Mouse (Mus musculus) left cerebral cortex, adult 18-20 months (tissue): ENCODE data around the gene Rimbp2. TPM values are rescaled to one million over a fixed set of nuclear protein-coding genes. Genes with fewer than 3 reads are reported as not detected.
"Not testable (repeated sequence)": the region's sequence is repeated elsewhere in the genome, so short reads cannot be mapped to it uniquely, and the experiment has no call there.

Experiments used
- DNase-seq, 2 experiments: peaks; one replicate each; pipeline ENCODE4 v3.0.0; 2021 to 2022; ENCODE audit warnings: low spot score in 2 of 2, mixed read lengths in 1 of 2
- total RNA-seq, 2 experiments: library from RNA; stranded (reverse); gene quantifications; 2 replicates each; pipeline ENCODE4 v1.2.3; 2021

Gene Rimbp2
- total RNA-seq, 2 experiments from 2014 or later, result 124 to 128 TPM

DNA sequence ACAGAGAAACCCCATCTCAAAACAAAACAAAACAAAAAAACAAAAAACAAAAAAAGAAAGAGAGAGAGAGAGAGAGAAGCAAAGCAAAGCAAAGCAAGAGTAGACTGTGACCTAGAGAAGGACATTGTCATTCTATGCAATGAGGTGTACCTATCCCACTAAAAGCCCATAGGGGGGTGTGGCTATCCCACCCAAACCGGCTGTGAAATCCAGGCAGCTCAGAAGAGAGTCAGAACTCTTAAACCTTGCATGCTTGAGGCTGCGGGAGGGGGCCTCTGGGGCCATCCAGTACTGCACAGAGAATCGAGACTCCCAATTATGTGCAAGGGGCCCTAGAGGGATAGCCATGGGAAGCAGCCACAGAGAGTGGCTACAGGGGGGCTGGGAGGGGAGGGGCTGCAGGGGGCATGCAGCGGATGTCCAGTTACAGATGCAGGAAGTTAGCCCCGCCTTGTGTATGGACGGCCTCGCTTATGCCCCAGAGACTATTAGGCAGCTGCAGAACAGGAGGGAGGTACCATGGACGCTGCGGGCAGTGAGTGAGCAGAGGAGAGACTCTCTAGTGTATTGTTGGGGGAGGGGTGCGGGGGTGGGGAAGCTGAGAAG lies 184.2 kb downstream of the Rimbp2 start:
- no peak for DNase-seq

DNA sequence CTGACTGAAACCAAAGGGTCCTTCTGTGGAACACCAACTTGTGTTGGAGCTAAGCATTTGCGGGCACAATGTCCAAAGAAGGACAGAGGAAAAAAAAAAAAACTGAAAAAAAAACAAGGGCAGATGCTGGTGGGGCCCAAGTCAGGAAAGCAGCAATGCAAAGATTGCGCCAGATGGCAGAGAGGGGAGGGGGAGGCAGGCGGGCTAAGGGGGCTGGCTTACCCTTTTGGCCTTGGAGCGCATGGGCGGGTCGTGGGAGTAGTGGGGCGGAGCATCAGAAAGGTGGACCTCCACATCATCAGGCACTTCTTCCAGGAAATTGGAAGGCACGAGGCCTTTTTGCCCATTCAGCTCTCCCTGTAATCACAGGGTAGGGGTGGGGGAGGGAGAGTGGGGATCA lies 192.2 kb downstream of the Rimbp2 start:
- DNase-seq, result no peak

DNA sequence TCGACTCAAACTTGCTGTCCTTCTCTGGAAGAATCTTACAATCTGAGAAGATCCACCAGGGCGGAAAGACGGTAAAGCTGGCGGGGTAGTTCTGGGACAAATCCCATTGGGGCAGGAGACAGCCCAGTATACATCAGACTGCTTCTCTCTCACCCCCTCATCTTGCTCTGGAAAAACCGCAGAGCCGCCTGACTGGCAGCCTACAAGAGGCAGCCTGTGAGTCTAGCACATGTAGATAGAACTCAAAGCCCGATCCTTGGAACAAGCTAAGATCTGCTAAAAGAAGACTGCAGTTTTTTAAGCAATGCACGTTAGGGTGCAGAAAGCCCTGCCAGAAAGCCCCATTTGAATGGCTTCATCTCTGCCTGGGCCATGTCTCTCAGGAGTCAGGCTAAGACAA lies 207.0 kb downstream of the Rimbp2 start:
- DNase-seq, result peak in 1 of 2 experiments; percentile 25

DNA sequence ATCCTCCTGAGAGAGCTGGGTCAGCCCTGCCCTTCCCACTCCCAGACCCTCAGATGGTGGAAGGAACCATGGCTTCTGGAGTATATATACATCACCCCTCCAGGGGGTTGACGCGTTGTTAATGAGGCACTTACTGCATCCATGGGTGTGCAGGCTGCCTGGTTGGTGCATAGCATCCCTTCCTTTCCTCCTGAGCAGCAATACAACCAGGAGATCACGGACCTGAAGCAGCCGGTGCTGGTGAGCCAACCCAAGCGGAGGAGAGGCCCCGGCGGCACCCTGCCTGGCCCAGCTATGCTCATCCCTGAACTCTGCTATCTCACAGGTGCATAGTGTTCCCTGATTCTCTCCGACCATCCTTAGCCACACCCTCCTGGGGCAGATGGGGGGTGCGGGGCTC lies 208.1 kb downstream of the Rimbp2 start:
- no peak for DNase-seq

DNA sequence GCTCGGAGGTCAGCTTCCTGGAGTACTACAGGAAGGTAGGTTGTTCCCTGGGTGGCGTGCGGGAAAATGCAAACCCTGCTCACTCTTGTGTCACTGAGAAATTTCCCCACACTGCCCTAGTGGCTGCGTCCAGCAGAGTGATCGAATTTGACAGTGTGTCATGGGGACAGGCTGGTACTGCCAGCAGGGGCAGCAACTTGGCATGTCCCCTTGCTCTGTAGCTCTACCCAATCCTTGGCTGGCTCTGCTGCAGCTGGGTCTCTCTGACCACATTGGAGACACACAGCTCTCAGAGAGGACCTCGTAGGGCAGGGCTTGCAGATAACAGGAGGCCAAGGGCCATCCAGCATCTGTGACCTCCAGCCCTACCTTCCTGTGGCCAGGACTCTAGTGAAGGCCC lies 208.9 kb downstream of the Rimbp2 start:
- DNase-seq, result no peak

DNA sequence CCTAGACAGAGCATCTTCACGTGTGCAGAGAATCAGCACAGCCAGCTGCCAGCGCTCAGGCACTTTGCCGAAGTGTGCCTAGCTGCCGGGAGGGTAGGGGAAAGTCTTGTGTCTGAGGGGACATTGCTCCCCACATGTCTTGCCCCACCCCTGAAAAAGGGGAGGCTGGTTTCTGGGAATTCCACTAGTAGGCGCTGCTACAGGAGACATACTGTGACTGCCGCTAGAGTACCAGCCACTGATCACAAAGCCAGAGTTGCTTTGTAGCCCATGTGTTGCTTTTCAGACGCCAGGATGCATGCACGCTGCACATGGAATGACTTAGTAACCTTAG lies 213.5 kb downstream of the Rimbp2 start:
- no peak for DNase-seq

DNA sequence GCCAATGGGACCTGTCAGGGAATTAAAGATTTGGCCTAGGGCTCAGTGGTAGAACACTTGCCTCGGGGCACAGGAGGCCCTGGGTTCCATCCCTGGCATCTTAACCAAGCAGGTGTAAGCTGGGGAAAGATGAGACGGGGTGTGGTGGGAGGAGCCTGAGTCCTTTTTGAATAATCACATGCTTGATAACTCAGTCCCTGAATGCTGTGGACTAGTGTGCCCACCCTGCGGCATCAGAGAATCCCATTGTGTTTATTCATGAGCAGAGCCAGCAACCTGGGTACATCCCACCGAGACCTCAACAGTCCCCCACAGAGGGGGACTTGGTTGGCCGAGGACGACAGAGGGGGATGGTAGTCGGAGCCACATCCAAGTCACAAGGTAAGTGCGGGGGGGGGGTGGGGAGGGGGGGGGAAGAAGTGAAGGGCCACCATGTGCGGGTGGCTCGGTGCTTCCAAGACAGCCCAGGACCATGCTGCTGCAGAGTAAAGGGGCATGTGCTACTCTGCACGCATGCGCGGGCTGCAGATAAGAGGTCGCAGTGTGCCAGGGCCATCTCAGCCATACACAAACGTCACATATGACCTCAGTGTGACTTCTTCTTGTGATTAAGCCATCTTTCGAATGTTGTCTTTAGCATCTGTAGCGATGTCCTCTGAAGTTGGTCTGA lies 214.0 kb downstream of the Rimbp2 start:
- no peak for DNase-seq

DNA sequence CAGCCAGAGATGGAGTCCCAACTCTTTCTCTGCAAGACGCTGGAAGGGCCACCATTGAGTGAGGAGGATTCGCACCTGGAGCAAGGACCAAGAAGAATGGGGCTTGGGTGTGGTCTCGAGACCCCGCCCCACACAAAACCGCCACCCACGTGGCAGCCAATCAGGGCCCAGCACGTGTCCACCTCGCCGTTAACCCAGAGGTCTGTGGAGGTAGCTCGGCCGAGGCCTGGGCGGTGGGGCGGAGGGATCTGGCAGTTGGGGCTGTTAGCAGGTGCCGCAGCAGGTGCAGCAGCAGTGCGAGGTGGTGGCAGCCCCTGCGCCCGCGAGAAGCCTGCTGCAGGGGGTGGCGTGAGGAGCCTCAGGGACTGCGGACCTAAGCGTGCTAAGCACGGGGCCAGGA lies 217.4 kb downstream of the Rimbp2 start:
- no peak for DNase-seq

DNA sequence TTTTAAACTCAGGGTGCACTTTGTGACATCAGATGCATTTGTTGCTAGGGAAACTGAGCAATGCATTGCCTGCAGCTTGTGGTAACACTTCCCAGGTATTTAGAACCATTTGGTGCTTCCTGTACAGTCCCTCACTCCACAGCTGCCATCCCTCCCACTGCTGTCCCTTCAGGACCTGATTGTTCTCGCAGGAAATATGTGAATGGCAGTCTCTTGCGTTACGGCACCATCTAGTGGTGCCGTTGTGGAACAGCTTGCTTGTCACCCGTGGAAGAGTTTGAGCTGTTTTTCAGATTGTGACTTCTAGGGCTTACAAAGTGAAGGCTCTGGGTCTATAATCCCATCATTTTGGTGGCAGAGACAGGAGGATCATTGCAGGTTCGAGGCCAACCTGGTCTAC lies 219.3 kb downstream of the Rimbp2 start:
- DNase-seq, result peak; percentile 51 to 63

DNA sequence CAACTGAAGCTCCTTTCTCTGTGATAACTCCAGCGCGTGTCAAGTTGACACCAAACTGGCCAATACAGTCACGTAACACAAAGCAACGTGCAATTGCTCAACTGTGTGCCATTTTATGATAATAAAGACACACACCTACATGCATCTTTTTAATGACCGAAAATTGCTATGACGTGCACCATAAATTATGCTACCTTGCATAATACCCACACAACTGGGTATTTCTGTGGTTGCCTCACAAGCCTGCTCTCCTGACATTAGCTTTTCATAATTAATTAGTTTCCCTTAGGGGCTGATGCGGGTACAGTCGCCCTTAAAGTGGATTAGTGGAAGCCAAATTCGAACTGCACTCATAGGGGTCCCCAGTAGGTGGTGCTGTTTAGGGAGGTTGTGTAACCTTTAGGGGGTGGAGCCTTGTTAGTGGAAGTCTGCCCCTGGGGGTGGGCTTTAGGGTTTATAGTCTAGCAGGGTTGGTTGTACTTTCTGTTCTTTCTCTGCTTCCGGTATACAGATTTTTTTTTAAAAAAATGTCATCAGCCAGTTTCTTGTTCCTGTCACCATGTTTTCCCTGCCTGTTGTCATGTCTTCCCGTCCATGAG lies 220.8 kb downstream of the Rimbp2 start:
- DNase-seq, result no peak

DNA sequence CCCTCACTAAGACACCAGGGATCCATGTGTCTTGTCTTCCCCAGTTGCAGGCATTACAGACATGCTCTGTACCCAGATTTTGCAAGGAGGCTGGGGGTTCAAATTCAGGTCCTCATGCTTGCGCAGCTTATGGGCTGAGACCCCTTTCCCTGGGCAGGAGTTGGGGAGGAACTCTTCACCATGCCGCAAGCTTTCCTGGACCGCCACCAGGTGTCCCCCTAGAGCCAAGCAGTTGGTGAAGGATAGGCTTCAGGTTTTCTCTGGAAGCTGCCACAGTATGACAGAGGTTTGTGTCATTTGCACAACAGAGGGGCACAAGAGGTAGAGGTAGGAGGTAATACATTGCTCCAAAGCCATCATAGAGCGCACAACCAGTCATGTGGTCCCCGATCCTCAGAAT lies 222.7 kb downstream of the Rimbp2 start:
- peak; percentile 26 to 60 for DNase-seq

DNA sequence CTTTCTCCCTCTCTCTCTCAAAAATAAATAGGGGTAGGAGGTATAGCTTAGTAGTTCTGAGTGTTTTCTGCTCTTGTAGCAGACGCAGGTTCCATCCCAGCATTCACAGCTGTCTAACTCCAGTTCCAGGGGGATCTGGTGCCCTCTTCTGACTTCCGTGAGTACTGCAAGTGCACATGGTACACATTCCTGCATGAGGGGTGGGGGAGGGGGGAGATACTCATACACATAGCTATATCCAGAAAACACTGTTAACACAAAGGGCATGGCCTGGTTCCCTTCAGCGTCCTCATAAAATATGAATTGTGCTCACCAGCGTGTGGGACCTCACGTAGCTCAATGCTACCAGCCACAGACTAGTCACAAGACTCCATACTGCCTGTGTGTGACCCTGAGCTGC lies 223.9 kb downstream of the Rimbp2 start:
- DNase-seq, result no peak

DNA sequence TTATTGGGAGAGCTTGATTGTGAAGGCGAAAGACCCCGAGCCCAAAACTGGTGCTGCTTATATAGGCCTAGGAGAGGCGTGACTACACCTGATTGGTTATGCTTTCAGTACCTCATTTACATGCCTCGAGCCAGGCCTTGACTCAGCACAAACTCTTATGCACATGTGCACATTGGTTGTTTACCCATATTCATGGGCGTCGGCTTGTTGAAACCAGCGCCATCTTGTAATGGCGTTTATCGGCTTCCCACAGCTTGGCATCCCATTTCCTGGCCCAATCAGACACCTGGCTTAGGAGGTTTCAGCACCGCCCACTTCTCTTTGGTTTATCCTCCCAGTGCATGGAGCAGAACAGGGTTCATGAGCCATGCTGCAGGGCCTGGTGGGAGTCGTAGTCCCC lies 232.8 kb downstream of the Rimbp2 start:
- not testable (repeated sequence) for DNase-seq

DNA sequence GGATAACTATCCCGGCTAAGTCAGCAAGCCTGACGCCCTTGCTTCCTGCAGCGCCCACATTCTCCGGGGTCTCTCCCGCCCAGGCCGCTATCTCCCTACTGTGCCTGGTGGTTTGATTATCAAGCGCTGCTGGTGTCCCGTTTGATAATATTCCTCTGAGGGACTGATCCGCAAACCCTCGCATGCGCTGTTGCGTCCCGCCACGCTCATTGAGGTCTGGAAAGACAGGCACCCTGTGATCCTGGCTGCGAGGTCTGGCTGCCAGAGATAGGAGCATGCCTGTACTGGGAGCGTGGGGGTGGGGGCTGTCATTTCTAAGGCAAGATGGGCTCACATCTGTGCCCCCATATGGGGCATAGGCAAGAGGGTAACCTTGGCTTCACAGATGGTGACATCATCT lies 238.1 kb downstream of the Rimbp2 start:
- no peak for DNase-seq

DNA sequence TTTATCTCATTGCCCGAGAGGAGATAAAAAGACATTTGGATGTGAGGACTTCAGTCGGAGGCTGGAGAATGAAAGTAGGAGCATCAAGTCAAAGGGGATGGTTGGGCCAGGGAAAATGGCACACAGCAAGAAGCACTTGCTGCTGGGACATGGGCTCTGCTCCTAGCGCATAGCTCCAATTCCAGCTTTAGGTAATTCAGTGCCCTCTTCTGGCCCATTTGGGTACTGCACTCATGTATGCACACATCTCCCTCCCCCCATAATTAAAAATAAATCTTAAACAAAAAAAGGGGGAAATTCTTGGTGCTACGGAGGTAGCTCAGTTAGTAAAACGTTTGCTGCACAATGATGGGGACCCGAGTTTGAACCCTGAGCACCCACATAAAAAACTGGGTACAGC lies 241.4 kb downstream of the Rimbp2 start:
- DNase-seq, result peak in 1 of 2 experiments; percentile 13

DNA sequence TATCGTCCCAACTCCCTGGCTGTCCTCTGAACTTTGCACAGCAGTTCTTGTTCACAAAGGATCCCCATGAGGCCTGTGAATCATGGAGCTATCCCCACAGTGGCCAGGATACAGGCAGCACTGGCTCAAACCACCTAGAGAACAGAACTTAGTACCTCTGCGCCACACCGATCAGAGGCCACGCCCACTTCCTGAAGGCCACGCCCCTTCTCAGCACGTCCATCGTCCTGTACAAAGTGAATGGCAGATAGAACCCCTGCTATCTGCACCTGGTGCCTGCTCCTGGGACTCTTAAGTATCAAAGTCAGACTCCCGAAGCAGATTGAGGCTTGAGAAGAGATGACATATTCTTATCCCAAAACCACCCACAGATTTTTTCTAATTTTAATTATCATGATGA lies 242.7 kb downstream of the Rimbp2 start:
- no peak for DNase-seq

DNA sequence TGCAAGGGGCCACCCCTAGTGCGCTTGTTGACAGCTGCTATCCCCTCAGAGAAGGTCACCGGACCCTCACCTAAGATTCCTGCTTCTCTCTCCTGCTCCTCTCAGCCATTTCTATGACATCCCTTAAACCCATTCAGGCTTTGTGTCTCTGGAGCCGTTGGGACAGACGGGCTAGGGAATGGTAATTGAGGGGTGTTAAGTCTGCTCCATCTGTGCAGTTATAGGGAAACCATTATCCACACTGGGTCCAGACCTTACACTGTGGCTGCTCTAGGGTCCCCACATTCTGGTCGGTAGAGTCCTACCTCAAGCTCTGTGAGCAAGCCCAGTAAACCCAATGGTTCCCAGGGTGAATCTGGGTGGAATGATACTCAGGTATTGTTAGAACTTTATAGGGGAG lies 244.4 kb downstream of the Rimbp2 start:
- DNase-seq, result no peak

Other genes starting within 250 kb of the Rimbp2 start
- gene Stx2, start 55.1 kb upstream of the Rimbp2 start, total RNA-seq, result 10 to 100 TPM; 16.8 to 22.6 TPM
- gene Ran, start 66.6 kb upstream of the Rimbp2 start, total RNA-seq, result 100 to 1,000 TPM; 164 to 178 TPM
- gene Adgrd1, start 143.3 kb upstream of the Rimbp2 start, total RNA-seq, result 1 to 10 TPM; 2.8 TPM